Mouse (Mus musculus): ENCODE measurements around the gene Serpinf1.

- TF ChIP-seq CTCF (IDR thresholded peaks at IDR 0.05; ENCODE audit: borderline replicate concordance, insufficient read depth, low read depth, low read length) (peak; percentile 19; the same call in 1 of the 2 replicates), POLR2A (IDR thresholded peaks at IDR 0.05; ENCODE audit: borderline replicate concordance, insufficient read depth, low read length) (no peak)
Measured at GRCm38 (mm10) chr11:75434138-75434537, 11.6 kb upstream of the Serpinf1 start.
